Mouse (Mus musculus) inflammation-experienced regulatory T-cells (primary cell): Measurements from ENCODE around the gene Gm21858. TPM values are rescaled to one million over a fixed set of nuclear protein-coding genes. Genes with fewer than 3 reads are reported as not detected.

Experiments used
- polyA plus RNA-seq, 2 experiments: library from polyadenylated mRNA; unstranded; fragments of 100-300 nt; shearing (Covaris generic); gene quantifications; one replicate each; pipeline ENCODE4 v1.2.1; 2017

Gm21858 gene
- polyA plus RNA-seq, result not detected

DNA sequence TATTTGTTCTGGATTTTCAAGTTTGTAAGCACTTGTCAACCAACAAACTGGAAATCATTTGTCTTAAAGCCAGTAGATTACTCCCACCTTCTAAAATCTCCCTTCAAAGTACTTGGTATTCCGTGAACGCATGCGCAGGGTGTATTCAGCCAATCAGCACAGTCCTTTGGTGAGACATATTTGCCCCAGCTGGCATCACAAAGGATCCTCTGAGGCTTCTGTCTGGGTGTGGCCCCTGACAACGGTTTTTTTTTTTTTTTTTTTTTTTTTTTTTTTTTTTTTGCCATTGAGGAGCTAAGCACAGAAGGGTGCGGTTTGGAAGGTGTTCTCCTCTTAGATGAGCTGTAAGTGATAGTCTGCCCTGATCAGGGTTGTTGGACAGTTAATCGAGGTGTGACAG lies at the start of gene Gm21858:
TSS of gene Gm21858 (plus strand) at position 301 of the 400 bp plus-strand sequence.

